Mouse (Mus musculus): ENCODE data around the gene Ass1. TPM values are rescaled to one million over a fixed set of nuclear protein-coding genes. Genes with fewer than 3 reads are reported as not detected.
"Not testable (repeated sequence)": the region's sequence is repeated elsewhere in the genome, so short reads cannot be mapped to it uniquely, and the experiment has no call there.

The Ass1 gene
- polyA plus RNA-seq, 1 experiment, result 40.1 TPM

GRCm38 (mm10) chr2:31521800-31522335, 51.9 kb downstream of the Ass1 start:
- DNase-seq (ENCODE audit: extremely low spot score in 1 of 2, low spot score in 1 of 2), result no peak

DNA sequence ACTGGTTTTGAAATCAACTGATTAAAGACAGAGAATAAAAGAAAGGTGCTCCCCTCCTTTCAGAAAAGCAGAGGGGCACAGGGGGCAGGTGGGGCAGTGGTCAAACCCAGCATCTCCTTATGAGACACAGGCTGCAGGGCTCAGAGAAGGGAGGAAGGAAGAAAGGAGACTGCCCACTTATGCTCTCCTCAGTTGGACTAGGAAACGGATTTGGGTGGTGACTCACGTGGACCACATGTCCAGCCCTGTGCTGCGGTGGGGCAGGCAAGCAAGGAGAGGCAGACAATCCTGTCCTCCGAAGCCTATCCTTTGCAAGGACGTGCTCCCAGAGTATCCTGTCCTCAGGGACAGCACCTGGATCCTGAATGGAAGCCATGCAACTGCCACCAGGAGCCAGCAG, 54.6 kb downstream of the Ass1 start:
- no peak for DNase-seq (ENCODE audit: extremely low spot score in 1 of 2, low spot score in 1 of 2)

- DNase-seq (ENCODE audit: extremely low spot score in 1 of 2, low spot score in 1 of 2), result no peak
These were observed 55.8 kb downstream of the Ass1 start for GRCm38 (mm10) chr2:31525778-31526177.

GRCm38 (mm10) chr2:31530201-31530600, 60.2 kb downstream of the Ass1 start:
- DNase-seq (ENCODE audit: extremely low spot score in 1 of 2, low spot score in 1 of 2), result no peak

DNA sequence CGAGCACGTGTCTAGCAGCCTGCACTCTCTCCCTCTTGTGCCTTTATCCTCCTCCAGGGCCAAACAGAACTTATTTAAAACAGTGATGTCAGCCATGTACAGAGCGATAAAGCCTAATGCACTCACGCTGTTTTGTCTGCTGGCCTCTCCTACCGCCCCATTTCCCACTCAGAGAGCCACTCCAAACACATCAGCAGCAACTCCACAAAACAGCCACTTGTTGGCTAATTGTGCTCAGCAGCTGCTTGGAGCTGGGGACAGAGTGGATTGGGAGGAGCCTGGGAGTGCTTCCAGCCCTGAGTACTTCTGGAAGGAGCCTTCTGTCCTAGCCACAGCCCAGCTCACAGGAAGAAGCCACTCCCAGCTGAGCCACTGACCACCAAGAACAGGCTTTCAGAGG, 67.0 kb downstream of the Ass1 start:
- no peak for DNase-seq (ENCODE audit: extremely low spot score in 1 of 2, low spot score in 1 of 2)

- DNase-seq (ENCODE audit: extremely low spot score in 1 of 2, low spot score in 1 of 2), result no peak
These were observed 68.7 kb downstream of the Ass1 start for GRCm38 (mm10) chr2:31538745-31539144.

DNA sequence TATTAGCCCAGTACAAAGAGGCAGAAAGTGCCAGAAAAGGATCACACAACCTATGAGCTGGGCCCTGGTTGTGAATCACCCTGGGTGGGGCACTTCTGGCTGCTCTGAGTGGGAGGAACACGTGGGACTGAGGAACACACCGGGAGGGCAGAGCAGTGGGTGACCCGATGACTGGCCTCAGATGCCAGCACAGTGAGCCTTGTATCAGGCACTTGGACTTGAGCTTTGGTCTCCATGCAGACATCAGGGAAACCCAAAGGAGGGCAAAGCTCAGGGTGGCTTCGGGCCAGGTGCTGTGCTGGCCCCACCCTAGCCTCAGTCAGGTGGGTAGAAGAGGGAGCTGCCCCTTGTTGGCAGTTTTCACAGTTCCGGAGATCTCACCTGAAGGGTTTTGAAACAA, 71.6 kb downstream of the Ass1 start:
- no peak for DNase-seq (ENCODE audit: extremely low spot score in 1 of 2, low spot score in 1 of 2)

DNA sequence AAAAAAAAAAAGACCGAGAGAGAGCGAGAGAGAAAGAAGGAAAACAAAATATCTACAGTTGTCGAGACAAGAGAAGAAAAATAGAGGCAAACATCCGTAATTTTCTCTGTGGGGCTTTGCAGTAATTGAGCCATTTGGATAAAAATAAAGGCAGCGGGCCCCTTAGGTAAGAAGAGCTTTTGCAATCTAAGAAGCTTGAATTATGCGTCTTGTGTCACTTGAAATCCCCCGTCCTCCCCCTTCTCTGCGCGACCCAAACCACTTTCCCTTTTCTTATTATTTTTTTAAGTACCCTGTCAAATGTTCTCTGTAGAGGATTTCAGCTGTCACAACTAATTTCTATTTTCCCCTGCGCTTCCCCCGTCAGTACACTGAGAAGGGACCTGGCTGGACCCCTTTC, 77.7 kb downstream of the Ass1 start:
- DNase-seq (ENCODE audit: extremely low spot score in 1 of 2, low spot score in 1 of 2), result no peak

DNA sequence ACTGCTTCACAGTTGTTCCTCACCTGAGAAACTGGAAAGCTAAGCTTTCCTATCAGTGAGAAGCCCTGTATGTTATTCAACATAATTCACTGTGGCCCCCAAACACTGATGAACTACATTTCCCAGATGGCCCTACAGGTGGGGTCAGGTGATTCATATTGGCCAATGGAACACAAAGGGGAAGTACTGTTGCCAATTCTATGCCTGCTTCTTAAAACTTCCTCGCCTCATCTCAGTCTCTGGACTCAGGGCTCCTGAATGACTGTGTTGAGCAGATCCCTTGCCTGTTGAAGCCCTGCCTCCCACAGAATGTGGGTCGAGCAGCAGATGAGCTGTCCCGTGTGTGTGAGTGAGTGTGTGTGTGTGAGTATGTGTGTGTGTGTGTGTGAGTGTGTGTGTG, 80.5 kb downstream of the Ass1 start:
- no peak for DNase-seq (ENCODE audit: extremely low spot score in 1 of 2, low spot score in 1 of 2)

DNA sequence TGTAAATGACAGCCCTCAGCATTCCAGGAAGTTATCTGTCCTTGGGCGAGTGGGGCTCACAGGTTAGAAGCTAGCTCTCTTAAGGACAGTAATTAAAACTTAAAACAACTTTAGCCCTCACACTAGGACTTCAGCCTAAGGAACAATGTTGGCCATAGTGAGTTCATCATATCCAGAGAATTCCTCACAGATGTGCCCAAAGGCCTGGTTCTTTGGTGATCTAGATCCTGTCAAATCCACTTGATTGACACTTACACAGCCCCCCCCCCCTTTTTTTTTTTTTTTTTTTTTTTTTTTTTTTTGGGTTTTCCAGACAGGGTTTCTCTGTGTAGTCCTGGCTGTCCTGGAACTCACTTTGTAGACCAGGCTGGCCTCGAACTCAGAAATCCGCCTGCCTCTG, 81.3 kb downstream of the Ass1 start:
- DNase-seq (ENCODE audit: extremely low spot score in 1 of 2, low spot score in 1 of 2), result not testable (repeated sequence)

DNA sequence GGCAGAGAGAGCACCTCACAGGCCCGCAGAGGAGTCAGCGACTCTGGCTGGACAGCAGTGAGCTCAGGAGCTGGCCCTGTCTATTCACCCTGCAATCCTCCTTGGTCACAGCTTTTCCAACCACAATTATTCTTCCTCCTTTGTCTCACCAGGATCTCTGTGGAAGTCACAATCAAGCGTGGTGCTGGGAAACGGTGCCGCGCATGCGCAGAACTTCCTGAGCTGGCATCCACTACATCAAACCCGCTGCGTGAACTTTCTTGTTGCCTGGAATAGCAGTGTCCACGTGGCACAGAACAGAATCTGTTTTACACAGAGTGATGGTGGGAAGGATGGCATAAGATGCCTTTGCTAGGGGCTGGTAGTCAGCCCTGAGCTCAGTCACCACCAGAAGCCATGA, 82.0 kb downstream of the Ass1 start:
- DNase-seq (ENCODE audit: extremely low spot score in 1 of 2, low spot score in 1 of 2), result peak in 1 of 2 experiments; percentile 16

- no peak for DNase-seq (ENCODE audit: extremely low spot score in 1 of 2, low spot score in 1 of 2)
These were observed 84.6 kb downstream of the Ass1 start for GRCm38 (mm10) chr2:31554619-31555018.

Other genes starting within 250 kb of the Ass1 start
- gene Ncs1, start 224.4 kb upstream of the Ass1 start, polyA plus RNA-seq (2012; rRNA removed), result 154 and 159 TPM in 2 replicates
- gene Hmcn2, start 155.8 kb upstream of the Ass1 start, polyA plus RNA-seq (2012; rRNA removed), result 2.0 TPM in 2 replicates
- gene Fubp3, start 102.4 kb downstream of the Ass1 start, polyA plus RNA-seq (2012; rRNA removed), result 39.2 and 40.1 TPM in 2 replicates
- 0.21 and 0.46 TPM in 2 replicates for gene Prdm12, start 169.8 kb downstream of the Ass1 start, polyA plus RNA-seq (2012; rRNA removed)
- gene Exosc2, start 200.5 kb downstream of the Ass1 start, polyA plus RNA-seq (2012; rRNA removed), result 27.4 and 31.0 TPM in 2 replicates
- gene Abl1, start 218.2 kb downstream of the Ass1 start, polyA plus RNA-seq (2012; rRNA removed), result 35.2 and 39.5 TPM in 2 replicates